Mouse (Mus musculus) testis, adult 2 months (tissue): ENCODE results near the gene Gm14418. TPM values are rescaled to one million over a fixed set of nuclear protein-coding genes. Genes with fewer than 3 reads are reported as not detected.
"Not testable (repeated sequence)": the region's sequence is repeated elsewhere in the genome, so short reads cannot be mapped to it uniquely, and the experiment has no call there.

ENCODE experiments used
- H3K27ac ChIP-seq: fragments of 200-500 bp; 2 replicates; pipeline ENCODE4 v1.5.1; 2012; ENCODE audit warnings: low read depth, low read length; ENCODE audit not compliant: control insufficient read depth, insufficient read depth
- H3K27me3 ChIP-seq: fragments of 200-500 bp; 2 replicates; pipeline ENCODE4 v1.6.1; 2012; ENCODE audit warnings: mild to moderate bottlenecking, low read length, moderate library complexity; ENCODE audit not compliant: control insufficient read depth, insufficient read depth
- H3K36me3 ChIP-seq: fragments of 200-500 bp; 2 replicates; pipeline ENCODE4 v1.6.1; 2012; ENCODE audit warnings: mild to moderate bottlenecking, low read length; ENCODE audit not compliant: control insufficient read depth, insufficient read depth
- H3K4me1 ChIP-seq: fragments of 200-500 bp; 2 replicates; pipeline ENCODE4 v1.6.1; 2012; ENCODE audit warnings: low read length; ENCODE audit not compliant: control insufficient read depth, insufficient read depth
- H3K4me3 ChIP-seq: fragments of 200-500 bp; 2 replicates; pipeline ENCODE4 v1.5.1; 2012; ENCODE audit warnings: low read depth, mild to moderate bottlenecking, low read length, moderate library complexity, mixed read lengths; ENCODE audit not compliant: control insufficient read depth
- polyA plus RNA-seq: library from polyadenylated mRNA; depleted of rRNA; stranded (reverse); fragments of >200 nt; gene quantifications from 2 replicates; pipeline ENCODE4 v1.2.3, GENCODE M21; 2012; rRNA removed

The Gm14418 gene
- polyA plus RNA-seq = 0.41 TPM in 1 of 2 replicates, not detected in the other

GRCm38 (mm10) chr2:177398096-177398495 is at the start of gene Gm14418:
Gene Gm14418 (minus strand): TSS chr2:177398320.
- H3K27me3 ChIP-seq, H3K4me3 ChIP-seq, H3K4me1 ChIP-seq, H3K36me3 ChIP-seq, H3K27ac ChIP-seq: not testable (repeated sequence)

Other genes starting within 250 kb of the Gm14418 start
- gene Gm14410, start 191.9 kb downstream of the Gm14418 start, polyA plus RNA-seq = 1.1 TPM in 2 replicates
- gene Gm14409, start 131.3 kb downstream of the Gm14418 start, polyA plus RNA-seq = not detected in 2 replicates
- gene Gm14412, start 74.0 kb downstream of the Gm14418 start, polyA plus RNA-seq = 0.10 and 0.12 TPM in 2 replicates
- 1.1 and 1.5 TPM in 2 replicates for gene Zfp970, start 66.4 kb upstream of the Gm14418 start, polyA plus RNA-seq
- gene Gm14403, start 99.9 kb upstream of the Gm14418 start, polyA plus RNA-seq = 0.25 TPM in 1 of 2 replicates, not detected in the other
- gene Gm14406, start 179.9 kb upstream of the Gm14418 start, polyA plus RNA-seq = 0.07 TPM in 1 of 2 replicates, not detected in the other